Mouse (Mus musculus) erythroblast, embryonic 14.5 days (primary cell): ENCODE data around the gene Nrarp. TPM values are rescaled to one million over a fixed set of nuclear protein-coding genes. Genes with fewer than 3 reads are reported as not detected.

Experiments
- H3K27me3 ChIP-seq: 2 replicates; pipeline ENCODE4 v1.6.1; 2012; ENCODE audit warnings: inconsistent platforms; ENCODE audit not compliant: control insufficient read depth
- H3K36me3 ChIP-seq: 2 replicates; pipeline ENCODE4 v1.6.1; 2012; ENCODE audit warnings: mild to moderate bottlenecking, inconsistent platforms; ENCODE audit not compliant: control insufficient read depth
- H3K4me1 ChIP-seq: 2 replicates; pipeline ENCODE4 v1.6.1; 2012; ENCODE audit warnings: inconsistent platforms; ENCODE audit not compliant: control insufficient read depth
- H3K4me3 ChIP-seq: replicated peaks from 2 replicates; pipeline ENCODE3; 2012; ENCODE audit warnings: moderate library complexity, mild to moderate bottlenecking, inconsistent platforms
- H3K9me3 ChIP-seq: 2 replicates; pipeline ENCODE4 v1.6.1; 2012; ENCODE audit warnings: low read length, inconsistent platforms, mixed read lengths; ENCODE audit not compliant: control insufficient read depth
- GATA1 ChIP-seq: IDR thresholded peaks from 2 replicates; pipeline ENCODE4 v1.6.1; 2012; ENCODE audit warnings: low read length, inconsistent platforms, mixed read lengths
- TAL1 ChIP-seq: IDR thresholded peaks from 3 replicates; pipeline ENCODE4 v1.6.1; 2012; ENCODE audit warnings: low read length, inconsistent platforms, mixed read lengths
- polyA plus RNA-seq: library from polyadenylated mRNA; stranded (reverse); fragments of >175 nt; gene quantifications from 2 replicates; pipeline ENCODE4 v1.2.3, GENCODE M21; 2012

Gene Nrarp
- polyA plus RNA-seq, 1 experiment = 0.49 TPM

DNA sequence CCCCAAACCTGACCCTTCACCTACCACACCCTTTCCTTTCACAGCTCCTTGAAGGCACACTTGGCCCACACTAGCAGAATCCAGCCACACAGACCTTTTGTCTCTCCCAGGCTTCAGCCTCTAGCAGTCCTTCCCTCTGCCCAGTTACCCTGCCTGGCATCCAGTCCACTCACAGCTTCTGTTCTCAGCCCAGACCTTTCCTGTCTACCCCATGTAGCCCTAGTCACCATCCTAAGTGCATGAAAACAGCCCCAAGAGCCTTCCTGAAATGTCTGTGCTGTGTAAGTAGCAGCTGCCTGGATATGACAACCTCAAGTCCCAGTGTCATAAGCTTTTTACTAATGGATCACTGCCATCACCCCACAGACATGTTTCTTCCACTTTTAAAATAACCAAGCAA is 17.4 kb downstream of the Nrarp start:
- Histone ChIP-seq H3K4me3 (no peak overlapping the region), H3K9me3 (no peaks in the 10 kb centered on the region), H3K4me1 (peaks cover 51% of the 10 kb centered on the region), H3K36me3 (peaks cover 51% of the 10 kb centered on the region), H3K27me3 (peaks cover 7% of the 10 kb centered on the region)
- TF ChIP-seq GATA1 (no peak), TAL1 (no peak)

GRCm38 (mm10) chr2:25200631-25201030 is 20.1 kb downstream of the Nrarp start:
- Histone ChIP-seq H3K4me1 (peaks cover 29% of the 10 kb centered on the region), H3K4me3 (no peak overlapping the region), H3K9me3 (no peaks in the 10 kb centered on the region), H3K27me3 (peaks cover under 1% of the 10 kb centered on the region; the same call in 1 of the 2 replicates), H3K36me3 (peaks cover 78% of the 10 kb centered on the region)
- no peak for TF ChIP-seq GATA1
- TF ChIP-seq TAL1 = no peak

DNA sequence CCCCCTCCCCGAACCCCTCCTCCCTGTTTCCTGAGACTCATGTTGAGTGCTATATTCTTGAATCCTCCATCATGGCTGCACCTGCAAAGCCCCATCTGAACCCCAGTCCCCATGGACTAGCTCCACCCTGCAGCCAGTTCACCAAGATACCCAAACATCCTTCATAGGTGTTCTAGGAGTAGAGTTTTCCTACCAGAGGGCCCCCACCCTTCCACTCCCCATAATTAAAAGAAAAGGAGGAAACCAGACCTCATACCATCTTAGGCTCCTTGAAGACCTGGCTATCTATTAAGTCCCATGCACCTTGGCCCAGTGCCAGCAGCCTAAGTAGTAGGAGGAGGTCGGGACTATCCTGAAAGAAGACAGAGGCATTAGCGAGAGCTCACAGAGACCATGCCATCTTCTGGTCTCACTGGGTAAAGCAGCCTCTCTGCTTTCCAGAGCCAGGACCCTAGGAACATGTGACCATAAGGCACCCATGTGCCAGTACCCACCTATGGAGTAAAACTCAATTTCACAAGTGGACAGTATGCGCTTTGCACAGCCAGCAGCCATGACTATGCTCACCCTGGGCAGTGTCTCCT is 23.2 kb downstream of the Nrarp start:
- Histone ChIP-seq H3K4me3 (no peak overlapping the region), H3K4me1 (peaks cover 10% of the 10 kb centered on the region), H3K27me3 (no peaks in the 10 kb centered on the region), H3K9me3 (no peaks in the 10 kb centered on the region), H3K36me3 (peaks cover 98% of the 10 kb centered on the region)
- TF ChIP-seq TAL1 = no peak
- TF ChIP-seq GATA1 = no peak

GRCm38 (mm10) chr2:25207593-25207992 is 27.0 kb downstream of the Nrarp start:
- Histone ChIP-seq H3K4me3 (no peak overlapping the region), H3K36me3 (peaks cover 73% of the 10 kb centered on the region), H3K27me3 (no peaks in the 10 kb centered on the region), H3K4me1 (peaks cover 37% of the 10 kb centered on the region), H3K9me3 (no peaks in the 10 kb centered on the region)
- TF ChIP-seq GATA1 (no peak), TAL1 (no peak)

GRCm38 (mm10) chr2:25210686-25211085 is 30.1 kb downstream of the Nrarp start:
- Histone ChIP-seq H3K36me3 (peaks cover 42% of the 10 kb centered on the region), H3K9me3 (no peaks in the 10 kb centered on the region), H3K27me3 (peaks cover 5% of the 10 kb centered on the region), H3K4me3 (peak overlapping the region; percentile 83), H3K4me1 (peaks cover 35% of the 10 kb centered on the region)
- TF ChIP-seq GATA1 = no peak
- no peak for TF ChIP-seq TAL1

DNA sequence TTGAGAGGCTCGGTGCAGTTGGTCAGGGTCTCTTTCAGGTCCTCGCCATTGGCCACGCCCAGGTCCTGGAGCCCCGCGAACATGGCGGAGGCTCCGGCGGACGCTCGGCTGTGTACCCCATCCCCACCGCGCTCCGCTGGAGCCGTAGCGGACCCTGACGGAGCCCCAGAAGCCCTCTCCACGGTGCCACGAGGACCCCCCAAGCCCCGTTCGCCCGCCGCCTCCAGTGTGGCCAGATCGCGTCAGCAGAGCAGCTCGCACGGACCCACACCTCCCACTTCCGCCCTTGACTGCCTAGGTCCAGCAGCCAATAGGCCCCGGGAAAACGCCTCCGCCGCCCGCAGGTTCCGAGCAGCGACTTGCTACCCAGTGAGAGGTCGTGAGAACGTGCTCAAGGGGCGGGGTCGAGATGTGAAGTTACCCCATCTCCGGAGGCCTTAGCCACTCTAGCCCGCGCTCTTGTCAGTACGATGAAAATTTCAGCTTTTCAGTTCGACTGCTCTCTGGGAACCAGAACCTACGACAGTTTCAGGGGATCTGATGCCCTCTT is 30.6 kb downstream of the Nrarp start, which contains the start of gene Nelfb:
Nelfb (minus strand) TSS at position 369 of the 550 bp plus-strand sequence.
- Histone ChIP-seq H3K4me3 (peak within 1 kb of the TSS; percentile 83), H3K36me3 (peaks cover 37% of the 10 kb centered on the region), H3K9me3 (no peaks in the 10 kb centered on the region), H3K27me3 (peaks cover 5% of the 10 kb centered on the region), H3K4me1 (peaks cover 33% of the 10 kb centered on the region)
- TF ChIP-seq TAL1 (no peak), GATA1 (no peak)

- H3K36me3 ChIP-seq = peaks cover 15% of the 10 kb centered on the region
- H3K27me3 ChIP-seq = peaks cover 5% of the 10 kb centered on the region
- peaks cover 31% of the 10 kb centered on the region for H3K4me1 ChIP-seq
- TF ChIP-seq GATA1 = no peak
- no peak for TF ChIP-seq TAL1
- no peak overlapping the region for H3K4me3 ChIP-seq
- no peaks in the 10 kb centered on the region for H3K9me3 ChIP-seq
These were observed 32.8 kb downstream of the Nrarp start for GRCm38 (mm10) chr2:25213266-25213865.

DNA sequence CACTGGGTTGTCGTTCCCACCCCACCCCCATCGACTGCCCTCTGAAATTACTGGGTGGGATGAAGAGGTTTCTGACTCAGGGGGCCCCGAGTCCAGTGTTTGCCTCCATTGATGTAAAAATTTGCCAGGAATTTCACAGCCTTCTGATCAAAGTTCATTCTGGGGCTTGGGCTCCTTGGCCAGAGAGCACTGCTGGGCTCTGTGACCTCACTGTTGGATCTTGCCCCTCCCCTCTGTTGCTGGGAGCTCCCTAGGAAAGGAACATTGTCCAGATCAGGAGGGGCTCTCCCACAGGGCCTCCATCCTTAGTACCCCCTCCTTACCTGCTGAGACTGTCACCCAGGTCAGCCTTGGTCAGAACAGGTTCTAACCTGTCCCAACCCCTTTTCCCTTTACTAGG is 33.9 kb downstream of the Nrarp start, which contains the start of gene Stpg3:
Stpg3 (minus strand) TSS at position 194 of the 400 bp plus-strand sequence.
- Histone ChIP-seq H3K36me3 (peaks cover 8% of the 10 kb centered on the region), H3K9me3 (no peaks in the 10 kb centered on the region), H3K27me3 (peaks cover 5% of the 10 kb centered on the region), H3K4me1 (peaks cover 29% of the 10 kb centered on the region), H3K4me3 (no peak within 1 kb of the TSS)
- no peak for TF ChIP-seq TAL1
- TF ChIP-seq GATA1 = no peak

DNA sequence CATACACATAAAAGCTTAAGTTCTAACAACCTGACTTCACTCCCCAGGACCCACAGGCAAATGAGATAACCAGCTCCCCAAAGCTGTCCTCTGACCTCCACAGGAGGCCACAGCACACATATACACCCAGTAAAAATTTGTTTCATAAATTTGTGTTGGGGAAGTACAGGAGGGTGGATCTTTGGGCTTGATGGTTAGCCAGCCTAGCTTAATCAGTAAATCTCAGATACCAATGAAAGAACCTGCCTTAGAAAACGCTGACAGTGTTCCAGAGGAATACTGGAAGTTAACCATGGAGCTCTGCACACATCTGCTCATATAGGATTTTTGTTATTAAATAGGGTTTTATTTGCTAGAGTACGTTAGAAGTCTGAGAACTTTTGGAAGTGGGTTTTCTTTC is 37.1 kb downstream of the Nrarp start:
- H3K4me1 ChIP-seq = peaks cover 23% of the 10 kb centered on the region
- peaks cover 5% of the 10 kb centered on the region for H3K27me3 ChIP-seq
- H3K4me3 ChIP-seq = no peak overlapping the region
- peaks cover 22% of the 10 kb centered on the region for H3K36me3 ChIP-seq
- H3K9me3 ChIP-seq = no peaks in the 10 kb centered on the region
- no peak for TF ChIP-seq GATA1
- TF ChIP-seq TAL1 = no peak
